Mouse (Mus musculus) 3134 (cell line): Measurements from ENCODE around the gene Rccd1.
A peak's percentile ranks its signal among the peaks of the same experiment; 100 is the strongest.

Experiments used
- DNase-seq: peaks from one replicate; pipeline ENCODE4 v3.0.0-alpha.2; 2011; ENCODE audit warnings: low spot score; ENCODE audit not compliant: insufficient read length; ENCODE audit errors: extremely low read depth

Gene Rccd1

GRCm38 (mm10) chr7:80310771-80311170 lies 13.5 kb downstream of the Rccd1 start:
- DNase-seq = no peak

GRCm38 (mm10) chr7:80307766-80308165 lies 16.5 kb downstream of the Rccd1 start:
- no peak for DNase-seq

GRCm38 (mm10) chr7:80301522-80301921 lies 22.7 kb downstream of the Rccd1 start:
- DNase-seq = no peak

- peak; percentile 56 for DNase-seq
These were observed 24.7 kb downstream of the Rccd1 start for GRCm38 (mm10) chr7:80299568-80299967.

GRCm38 (mm10) chr7:80298754-80299153 lies 25.5 kb downstream of the Rccd1 start:
- DNase-seq = peak; percentile 70

- DNase-seq = peak; percentile 44
These were observed 27.2 kb downstream of the Rccd1 start for GRCm38 (mm10) chr7:80297041-80297440.

GRCm38 (mm10) chr7:80296462-80296861 lies 27.8 kb downstream of the Rccd1 start:
- no peak for DNase-seq

GRCm38 (mm10) chr7:80294764-80295648 lies 29.2 kb downstream of the Rccd1 start:
- DNase-seq = no peak

GRCm38 (mm10) chr7:80294062-80294763 lies 30.0 kb downstream of the Rccd1 start, which contains the start of gene Prc1:
Gene Prc1 (plus strand): TSS chr7:80294450.
- DNase-seq = peak; percentile 99

- no peak for DNase-seq
These were observed 36.5 kb downstream of the Rccd1 start for GRCm38 (mm10) chr7:80287736-80288135.

- no peak for DNase-seq
These were observed 38.5 kb downstream of the Rccd1 start for GRCm38 (mm10) chr7:80285725-80286124.

- DNase-seq = no peak
These were observed 39.9 kb downstream of the Rccd1 start for GRCm38 (mm10) chr7:80284391-80284790.

- no peak for DNase-seq
These were observed 40.9 kb downstream of the Rccd1 start for GRCm38 (mm10) chr7:80283226-80283918.

GRCm38 (mm10) chr7:80281646-80282045 lies 42.6 kb downstream of the Rccd1 start:
- no peak for DNase-seq

- DNase-seq = no peak
These were observed 43.3 kb downstream of the Rccd1 start for GRCm38 (mm10) chr7:80280998-80281397.

- no peak for DNase-seq
These were observed 44.2 kb downstream of the Rccd1 start for GRCm38 (mm10) chr7:80280032-80280431.

- DNase-seq = no peak
These were observed 47.9 kb downstream of the Rccd1 start for GRCm38 (mm10) chr7:80276374-80276773.

- DNase-seq = no peak
These were observed 50.8 kb downstream of the Rccd1 start for GRCm38 (mm10) chr7:80273456-80273855.

- no peak for DNase-seq
These were observed 54.5 kb downstream of the Rccd1 start for GRCm38 (mm10) chr7:80269751-80270255.

- DNase-seq = peak; percentile 87
These were observed 55.1 kb downstream of the Rccd1 start, which contains the start of gene Vps33b for GRCm38 (mm10) chr7:80268897-80269750. Gene Vps33b (plus strand): TSS chr7:80269649.
